ENCODE assay signal across 25 mouse cellular contexts in genomic region chr15:50991667-50992066, GRCm38 (mm10).
DNase-seq lines count a peak whose midpoint lies in the region; ATAC-seq lines count a peak whose summit lies in the region.
"Had no signal": no experiment of that assay in that cellular context is flagged by ENCODE, and none has a peak within 500 bp of the region (broad histone marks: within the 10 kb centered on the region; RNA-seq: fewer than 3 reads in every experiment).

No protein-coding gene starts in this region.

- DNase-seq in forebrain, embryonic 11.5 days (ENCODE audit: low spot score), result no peak
- peak; percentile 14 for DNase-seq in brain, adult 2 months (ENCODE audit: low read depth, low spot score)
- DNase-seq in brain, embryonic 18.5 days (ENCODE audit: low read depth, low spot score), result peak; percentile 28
- no peak for DNase-seq in frontal cortex, postnatal 14 days (ENCODE audit: low spot score in 2 of 2)
- DNase-seq: adrenal gland, adult 8-10 months; adrenal gland, postnatal 25 days; cerebellum, adult 18-20 months; cerebellum, adult 9-10 months; cerebellum, postnatal 14 days; gastrocnemius, postnatal 10 days; gastrocnemius, postnatal 36 days; heart, adult 11 months; heart, postnatal 10 days; heart, postnatal 36 days; kidney, adult 11 months had no signal

- ATAC-seq in forebrain, embryonic 15.5 days (replicated peaks), result peak; percentile 61
- no peak for ATAC-seq in forebrain, embryonic 11.5 days (replicated peaks; ENCODE audit: low FRiP score)
- no peak for ATAC-seq in granulocyte monocyte progenitor cell, adult 5-6 weeks (replicated peaks; ENCODE audit: poor library complexity, severe bottlenecking)
- ATAC-seq: activated CD4-positive, CD25-positive, alpha-beta regulatory T cell, adult 4 months; CD4-positive, CD25-positive, alpha-beta regulatory T cell, adult 4 months; hindbrain, embryonic 16.5 days; intestine, embryonic 15.5 days had no signal

- H3K36me3 ChIP-seq in forebrain, embryonic 15.5 days, result no peaks in the 10 kb centered on the region
- H3K36me3 ChIP-seq in forebrain, embryonic 11.5 days (ENCODE audit: control insufficient read depth, insufficient read depth, low read length), result no peaks in the 10 kb centered on the region
- H3K36me3 ChIP-seq: heart, embryonic 12.5 days; heart, embryonic 15.5 days; hindbrain, embryonic 10.5 days; hindbrain, embryonic 13.5 days; intestine, embryonic 15.5 days had no signal

- WGBS in forebrain, embryonic 15.5 days, result 60% methylated on average over 4 of the region's 4 CpGs
- 77% methylated on average over 4 of the region's 4 CpGs for WGBS in forebrain, embryonic 11.5 days

- no peaks in the 10 kb centered on the region for H3K27me3 ChIP-seq in forebrain, embryonic 15.5 days
- no peaks in the 10 kb centered on the region for H3K27me3 ChIP-seq in forebrain, embryonic 11.5 days (ENCODE audit: control insufficient read depth, insufficient read depth, low read length)
- H3K27me3 ChIP-seq: heart, embryonic 12.5 days; heart, embryonic 15.5 days; hindbrain, embryonic 13.5 days; intestine, embryonic 15.5 days had no signal

- H3K9ac ChIP-seq in forebrain, embryonic 15.5 days (replicated peaks), result no peak overlapping the region
- H3K9ac ChIP-seq in forebrain, embryonic 11.5 days (ENCODE audit: low read length), result no peak overlapping the region
- H3K9ac ChIP-seq: heart, embryonic 12.5 days; heart, embryonic 15.5 days; hindbrain, embryonic 13.5 days; intestine, embryonic 15.5 days had no signal

- H3K27ac ChIP-seq in forebrain, embryonic 15.5 days (replicated peaks), result no peak overlapping the region
- no peak overlapping the region for H3K27ac ChIP-seq in forebrain, embryonic 11.5 days (ENCODE audit: low read depth, low read length)
- H3K27ac ChIP-seq: heart, embryonic 15.5 days; hindbrain, embryonic 10.5 days; hindbrain, embryonic 13.5 days; intestine, embryonic 15.5 days had no signal

- H3K4me1 ChIP-seq in forebrain, embryonic 15.5 days, result 0 out of 2 replicates have a peak, but pooled peaks cover 3% of the 10 kb centered on the region
- no peaks in the 10 kb centered on the region for H3K4me1 ChIP-seq in forebrain, embryonic 11.5 days (replicated peaks; ENCODE audit: control insufficient read depth, insufficient read depth, low read length)
- H3K4me1 ChIP-seq: heart, embryonic 15.5 days; hindbrain, embryonic 10.5 days; hindbrain, embryonic 13.5 days; intestine, embryonic 15.5 days had no signal

- H3K4me3 ChIP-seq in forebrain, embryonic 15.5 days, result no peak overlapping the region
- no peak overlapping the region for H3K4me3 ChIP-seq in forebrain, embryonic 11.5 days (ENCODE audit: low read depth, low read length)
- H3K4me3 ChIP-seq: heart, embryonic 12.5 days; heart, embryonic 15.5 days; hindbrain, embryonic 10.5 days; hindbrain, embryonic 13.5 days; intestine, embryonic 15.5 days had no signal

- H3K4me2 ChIP-seq in forebrain, embryonic 15.5 days (replicated peaks), result no peak overlapping the region
- H3K4me2 ChIP-seq in forebrain, embryonic 11.5 days (ENCODE audit: low read depth, low read length, severe bottlenecking), result no peak overlapping the region
- H3K4me2 ChIP-seq: heart, embryonic 12.5 days; heart, embryonic 15.5 days; hindbrain, embryonic 13.5 days; intestine, embryonic 15.5 days had no signal

- no peaks in the 10 kb centered on the region for H3K9me3 ChIP-seq in forebrain, embryonic 15.5 days
- H3K9me3 ChIP-seq in forebrain, embryonic 11.5 days (ENCODE audit: control insufficient read depth, low read length), result no peaks in the 10 kb centered on the region
- H3K9me3 ChIP-seq: heart, embryonic 12.5 days; heart, embryonic 15.5 days; hindbrain, embryonic 10.5 days; hindbrain, embryonic 13.5 days; intestine, embryonic 15.5 days had no signal

Comparison
In these comparisons a context has a peak if more than half of its experiments do, and no peak if none do; other contexts are left out.
1. DNase-seq: peak in brain, adult 2 months (single experiment) and brain, embryonic 18.5 days (single experiment); none in forebrain, embryonic 11.5 days (single experiment) and frontal cortex, postnatal 14 days (0 of 2).